Mouse (Mus musculus) yolk sac, embryonic 10.5 days (tissue): ENCODE results near the gene Il22ra1.

Experiments used
- DNase-seq: peaks from one replicate; pipeline ENCODE4 v3.0.0-alpha.2; 2017; ENCODE audit warnings: low spot score

Il22ra1 gene

DNA sequence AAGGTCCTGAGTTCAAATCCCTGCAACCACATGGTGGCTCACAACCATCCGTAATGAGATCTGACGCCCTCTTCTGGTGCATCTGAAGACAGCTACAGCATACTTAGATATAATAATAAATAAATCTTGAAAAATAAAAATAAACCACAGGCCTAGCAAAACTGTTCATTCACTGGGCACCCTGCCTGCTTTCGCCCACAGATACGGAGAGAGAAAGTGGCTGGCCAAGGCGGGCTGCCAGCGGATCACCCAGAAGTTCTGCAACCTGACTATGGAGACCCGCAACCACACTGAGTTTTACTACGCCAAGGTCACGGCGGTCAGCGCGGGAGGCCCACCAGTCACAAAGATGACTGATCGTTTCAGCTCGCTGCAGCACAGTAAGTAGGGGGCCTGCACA is 5.9 kb downstream of the Il22ra1 start:
- no peak for DNase-seq

DNA sequence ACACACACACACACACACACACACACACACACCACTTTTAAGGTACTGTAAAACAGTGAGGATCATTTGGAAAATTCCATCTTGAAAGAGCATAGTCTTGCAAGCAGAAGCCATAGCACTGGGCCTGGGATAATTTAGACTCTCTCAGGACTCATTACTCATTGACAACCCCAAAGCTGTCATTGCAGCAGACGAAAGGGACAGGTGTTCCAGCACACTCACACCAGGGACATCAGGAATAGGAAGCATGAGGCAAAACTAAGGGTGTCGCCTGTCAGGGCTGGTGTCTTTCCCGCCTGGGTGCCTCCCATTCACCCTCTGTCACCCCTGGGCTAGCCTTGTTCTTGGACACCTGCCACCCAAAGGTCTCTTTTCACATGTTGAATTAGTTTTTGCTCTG is 8.9 kb downstream of the Il22ra1 start:
- DNase-seq = no peak

DNA sequence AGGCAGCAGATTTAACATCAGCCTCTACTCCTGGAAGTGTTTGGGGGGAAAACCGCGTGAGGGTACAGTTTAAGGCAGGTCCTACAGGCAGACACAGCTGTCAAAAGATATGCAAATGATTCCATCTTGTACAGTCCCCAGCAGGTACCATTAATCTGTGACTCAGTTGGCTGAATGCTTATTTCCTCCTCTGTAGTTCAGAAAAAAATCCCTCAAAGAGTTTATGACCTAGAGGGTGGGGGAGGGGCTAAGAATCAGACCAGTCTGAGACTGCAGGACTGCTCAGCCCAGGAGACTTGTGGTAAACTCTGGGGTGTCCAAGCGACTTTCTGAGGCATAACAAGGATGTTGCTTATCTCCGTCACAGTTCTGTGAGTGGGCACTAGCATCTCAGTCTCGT is 10.3 kb downstream of the Il22ra1 start:
- no peak for DNase-seq

DNA sequence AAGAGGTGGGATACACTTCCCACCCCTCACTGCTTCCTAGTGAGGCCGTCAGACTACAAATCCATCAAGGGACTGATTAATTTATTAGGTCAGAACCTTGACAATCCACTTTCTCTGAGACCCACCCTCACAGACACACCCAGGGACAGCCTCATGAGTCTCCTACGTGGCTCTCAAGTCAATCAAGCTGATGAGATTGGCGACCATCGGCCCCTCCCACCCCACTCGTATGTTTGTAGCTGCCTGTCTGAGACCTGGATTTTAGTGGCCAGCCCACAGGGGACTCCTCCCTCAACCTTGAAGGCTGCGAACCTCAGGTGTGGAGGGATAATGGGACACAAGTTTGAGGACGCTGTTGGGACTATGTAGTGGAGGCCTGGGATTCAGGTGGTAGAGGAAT is 11.2 kb downstream of the Il22ra1 start:
- DNase-seq = no peak

- DNase-seq = no peak
These were observed 11.7 kb downstream of the Il22ra1 start for GRCm38 (mm10) chr4:135739672-135740071.

GRCm38 (mm10) chr4:135743520-135743919 is 15.5 kb downstream of the Il22ra1 start:
- no peak for DNase-seq

- DNase-seq = no peak
These were observed 16.9 kb downstream of the Il22ra1 start for GRCm38 (mm10) chr4:135744726-135745448.

- no peak for DNase-seq
These were observed 17.6 kb downstream of the Il22ra1 start for GRCm38 (mm10) chr4:135745613-135746012.

- DNase-seq = no peak
These were observed 22.9 kb downstream of the Il22ra1 start for GRCm38 (mm10) chr4:135750896-135751295.

GRCm38 (mm10) chr4:135752106-135752778 is 24.3 kb downstream of the Il22ra1 start:
- no peak for DNase-seq

GRCm38 (mm10) chr4:135752779-135753164 is 24.8 kb downstream of the Il22ra1 start:
- DNase-seq = peak; percentile 80

DNA sequence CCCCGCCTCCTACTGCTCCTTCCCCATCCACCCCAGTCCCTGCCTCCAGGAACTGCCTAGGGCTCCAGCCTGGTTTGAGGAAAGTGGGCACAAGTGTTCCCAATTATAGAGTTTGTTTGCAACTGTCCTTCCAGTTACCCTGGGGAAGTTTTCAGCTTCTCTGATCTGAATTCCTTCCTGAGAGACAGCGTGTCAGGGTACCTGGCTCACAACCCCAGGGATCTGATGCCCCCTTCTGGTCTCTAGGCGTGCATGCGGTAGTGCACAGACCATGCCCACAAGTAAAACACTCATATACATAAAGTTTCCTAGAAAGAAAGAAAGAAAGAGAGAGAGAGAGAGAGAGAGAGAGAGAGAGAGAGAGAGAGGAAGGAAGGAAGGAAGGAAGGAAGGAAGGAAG is 30.4 kb downstream of the Il22ra1 start:
- no peak for DNase-seq

GRCm38 (mm10) chr4:135758825-135759224 is 30.9 kb downstream of the Il22ra1 start:
- DNase-seq = no peak

GRCm38 (mm10) chr4:135759356-135759976 is 31.5 kb downstream of the Il22ra1 start, which contains the start of gene Myom3:
Gene Myom3, plus strand, starts transcription at chr4:135759715.
- DNase-seq = no peak

DNA sequence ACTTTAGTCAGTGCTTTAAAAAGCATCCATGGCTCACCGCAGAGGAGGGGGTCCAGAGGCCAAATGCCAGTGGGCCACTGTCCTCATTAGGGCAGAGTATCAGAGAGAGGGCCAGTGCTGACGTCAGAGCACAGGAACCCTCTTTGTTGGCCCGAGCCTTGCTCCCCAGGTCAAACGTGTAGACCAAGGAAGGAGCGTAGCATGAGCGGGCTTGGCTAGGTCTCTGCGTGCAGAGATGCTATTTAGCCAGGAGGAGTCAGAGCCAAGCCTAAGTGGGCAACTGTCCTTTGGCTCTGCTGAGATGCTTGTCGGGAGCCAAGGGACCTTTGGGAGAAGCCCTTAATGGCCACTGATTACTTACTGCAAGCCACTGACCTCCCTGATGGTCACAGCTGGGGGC is 33.1 kb downstream of the Il22ra1 start:
- DNase-seq = no peak

GRCm38 (mm10) chr4:135761569-135761968 is 33.6 kb downstream of the Il22ra1 start:
- no peak for DNase-seq

DNA sequence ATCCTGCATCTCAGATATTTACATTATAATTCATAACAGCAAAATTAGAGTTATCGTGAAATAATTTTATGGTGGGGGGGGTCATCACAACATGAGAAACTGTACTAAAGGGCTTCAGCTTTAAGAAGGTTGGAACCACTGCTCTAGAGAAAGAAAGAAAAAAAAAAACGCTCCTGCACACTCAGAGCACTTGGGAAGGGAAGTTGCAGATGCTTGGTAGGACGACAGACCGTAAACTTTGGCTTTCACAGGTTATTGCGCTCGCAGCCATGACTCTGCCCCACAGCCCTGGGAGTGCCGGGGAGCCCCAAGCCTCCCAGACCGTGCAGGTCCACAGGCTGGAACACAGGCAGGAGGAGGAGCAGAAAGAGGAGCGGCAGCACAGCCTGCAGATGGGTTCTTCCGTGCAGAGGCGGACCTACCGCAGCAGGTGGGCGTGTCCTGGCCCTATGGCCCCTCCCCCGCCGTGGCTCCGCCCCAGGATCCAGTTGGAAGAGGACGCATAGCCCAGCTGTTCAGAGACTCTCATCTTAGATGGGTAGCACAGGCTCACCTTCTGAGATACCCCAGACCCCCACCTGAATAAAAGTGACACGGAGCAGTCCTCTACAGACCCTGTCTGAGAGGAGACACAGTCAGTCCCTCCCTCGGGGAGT is 34.4 kb downstream of the Il22ra1 start:
- DNase-seq = peak; percentile 84

DNA sequence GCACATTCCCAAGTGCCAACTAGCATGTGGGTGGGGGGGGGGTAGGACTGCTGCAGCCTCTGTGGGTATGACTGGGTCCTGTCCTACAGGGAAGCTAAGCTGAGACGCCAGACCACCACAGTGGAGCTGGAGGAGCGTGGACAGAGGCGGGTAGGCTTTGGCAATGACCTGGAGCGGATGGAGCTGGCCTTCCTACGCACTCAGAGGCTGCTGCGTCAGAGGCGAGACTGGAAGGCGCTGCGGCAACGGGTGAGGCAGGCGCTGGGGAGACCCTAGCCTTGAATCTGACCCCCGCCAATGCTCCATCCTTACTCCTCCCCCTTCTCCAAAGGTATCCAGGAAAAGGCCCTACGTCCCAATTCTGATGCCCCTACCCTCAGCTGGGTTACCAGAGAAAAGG is 36.7 kb downstream of the Il22ra1 start:
- DNase-seq = no peak

GRCm38 (mm10) chr4:135765707-135766106 is 37.7 kb downstream of the Il22ra1 start:
- no peak for DNase-seq

GRCm38 (mm10) chr4:135766976-135767375 is 39.0 kb downstream of the Il22ra1 start:
- no peak for DNase-seq

DNA sequence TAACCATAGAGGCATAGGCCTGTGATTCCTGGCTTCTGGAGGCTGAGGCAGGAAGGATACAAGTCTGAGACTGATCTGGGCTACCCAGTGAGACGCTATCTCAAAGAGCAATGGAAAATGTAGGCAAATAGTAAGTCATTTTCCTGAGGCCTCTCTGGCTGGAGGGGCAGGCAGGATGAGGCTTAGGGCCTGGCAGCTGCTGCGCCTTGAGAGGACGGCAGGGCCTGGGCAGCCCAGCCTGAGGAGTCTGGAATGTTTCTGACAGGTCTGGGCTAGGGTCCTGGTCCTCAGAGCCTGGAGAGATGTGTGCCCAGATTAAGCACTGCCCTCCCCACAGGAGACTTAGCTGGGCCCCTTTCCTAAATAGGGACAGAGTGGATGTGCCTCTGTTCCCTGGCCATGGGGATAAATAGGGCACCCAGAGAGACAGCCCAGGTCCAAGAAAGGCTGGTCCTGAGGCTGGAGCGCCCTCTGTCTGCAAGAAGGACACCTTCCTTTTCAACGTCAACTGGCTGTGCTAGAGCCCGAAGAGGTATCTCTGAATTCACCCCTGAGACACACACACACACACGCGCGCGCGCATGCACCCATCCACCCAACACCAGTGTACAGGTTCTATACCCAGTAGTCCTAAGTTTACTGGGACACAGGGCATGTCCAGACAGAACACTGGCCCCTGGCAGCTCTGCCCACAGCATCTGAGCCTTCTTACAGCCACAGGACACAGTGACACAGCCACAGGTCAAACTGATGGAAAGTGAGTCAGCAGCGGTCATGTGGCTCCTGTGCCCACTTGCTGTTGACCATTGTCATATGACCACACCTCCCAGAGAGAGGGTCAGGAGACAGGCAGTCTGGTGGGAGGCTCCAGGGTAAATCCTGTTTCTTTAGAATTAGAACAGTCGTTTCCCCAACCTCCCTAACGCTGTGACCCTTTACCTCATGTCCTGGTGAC is 40.9 kb downstream of the Il22ra1 start:
- no peak for DNase-seq
